Mouse (Mus musculus) cerebellum, adult 9-10 months (tissue): Measurements from ENCODE around the gene Casr.

ENCODE experiments used
- DNase-seq: peaks from one replicate; pipeline ENCODE4 v3.0.0; 2022

Gene Casr

DNA sequence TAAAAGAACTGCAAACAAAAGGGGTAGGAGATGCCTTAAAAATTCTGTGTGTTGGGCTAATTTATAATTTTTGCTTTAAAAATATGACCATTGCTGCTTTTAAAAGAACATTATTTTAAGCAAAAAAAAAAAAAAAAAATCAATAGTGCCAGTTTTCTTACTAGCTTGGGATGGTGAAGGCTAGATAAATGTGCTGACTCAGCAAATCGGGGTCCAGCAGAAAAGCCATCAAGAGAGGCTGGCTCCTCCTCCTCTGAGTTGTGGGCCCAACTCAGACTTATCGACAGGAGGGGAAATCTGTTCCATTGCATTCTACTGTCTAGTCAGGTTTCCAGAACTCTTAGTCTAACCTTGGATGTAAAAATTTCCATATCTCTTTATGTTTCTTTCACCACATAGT lies 45.6 kb downstream of the Casr start:
- DNase-seq, result no peak

DNA sequence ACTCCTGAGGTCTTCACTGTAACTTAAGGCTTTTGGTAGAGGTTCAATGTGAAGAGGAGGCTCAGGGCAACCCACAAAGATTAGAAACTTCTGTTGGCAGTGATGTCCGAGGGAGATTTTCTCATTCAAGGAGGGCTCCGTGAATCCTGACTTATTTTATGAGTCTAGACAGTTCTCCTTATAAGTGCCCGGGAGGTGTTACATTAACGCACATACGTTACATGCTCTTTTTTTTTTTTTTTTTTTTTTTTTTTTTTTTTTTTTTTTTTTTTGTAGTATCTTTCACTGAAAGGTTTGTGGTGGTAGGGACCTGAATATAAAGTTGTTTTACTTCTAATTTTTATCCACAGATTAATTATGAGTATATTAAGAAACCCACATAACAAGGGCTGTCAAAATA lies 54.6 kb downstream of the Casr start:
- no peak for DNase-seq

DNA sequence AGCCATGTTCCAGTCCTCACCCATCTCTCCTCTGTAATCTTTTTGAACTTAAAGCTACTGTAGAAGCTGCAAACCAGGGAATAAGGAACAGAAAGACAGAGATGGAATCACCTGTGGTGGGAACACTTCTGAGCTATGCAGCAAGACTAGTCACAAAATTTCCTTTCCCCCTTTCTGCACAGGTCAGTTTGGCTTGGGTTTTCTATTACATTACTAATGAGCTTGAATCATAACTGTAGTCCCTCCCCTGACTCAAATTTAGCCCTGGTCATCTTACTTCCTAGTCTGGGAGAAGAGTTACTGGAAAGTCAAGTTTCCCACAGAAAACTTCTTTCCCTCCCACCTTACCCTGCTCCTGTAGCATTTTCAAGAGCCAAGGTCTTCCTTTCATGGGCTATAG lies 55.1 kb downstream of the Casr start:
- no peak for DNase-seq

DNA sequence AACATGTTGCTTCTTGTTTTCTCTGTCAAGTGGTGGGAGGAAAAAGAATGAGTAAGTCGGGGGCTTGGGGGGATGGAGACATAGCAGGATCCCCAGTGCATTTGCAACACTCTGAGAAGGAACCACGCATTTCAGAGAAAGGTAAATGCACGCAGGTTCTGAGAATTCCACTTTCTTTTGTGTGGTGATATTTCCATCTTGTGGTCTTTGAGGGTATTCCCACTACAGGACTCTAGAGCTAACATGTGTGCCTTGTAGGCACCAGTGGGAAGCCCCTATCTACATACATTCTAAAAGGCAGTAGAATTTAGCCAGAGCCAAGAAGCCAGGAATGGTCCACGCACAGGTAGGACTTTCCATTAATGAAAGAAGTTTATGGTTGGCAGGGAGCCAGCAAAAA lies 56.0 kb downstream of the Casr start:
- no peak for DNase-seq

GRCm38 (mm10) chr16:36505134-36505533 lies 56.8 kb downstream of the Casr start:
- DNase-seq, result no peak

GRCm38 (mm10) chr16:36502286-36502685 lies 59.7 kb downstream of the Casr start:
- DNase-seq, result no peak

GRCm38 (mm10) chr16:36492420-36492819 lies 69.5 kb downstream of the Casr start:
- no peak for DNase-seq

- no peak for DNase-seq
Observed at GRCm38 (mm10) chr16:36476866-36477265, 85.1 kb downstream of the Casr start.

GRCm38 (mm10) chr16:36475530-36475929 lies 86.4 kb downstream of the Casr start:
- no peak for DNase-seq

GRCm38 (mm10) chr16:36474849-36475248 lies 87.1 kb downstream of the Casr start:
- no peak for DNase-seq

GRCm38 (mm10) chr16:36473217-36474216 lies 88.4 kb downstream of the Casr start:
- peak; percentile 13 for DNase-seq

DNA sequence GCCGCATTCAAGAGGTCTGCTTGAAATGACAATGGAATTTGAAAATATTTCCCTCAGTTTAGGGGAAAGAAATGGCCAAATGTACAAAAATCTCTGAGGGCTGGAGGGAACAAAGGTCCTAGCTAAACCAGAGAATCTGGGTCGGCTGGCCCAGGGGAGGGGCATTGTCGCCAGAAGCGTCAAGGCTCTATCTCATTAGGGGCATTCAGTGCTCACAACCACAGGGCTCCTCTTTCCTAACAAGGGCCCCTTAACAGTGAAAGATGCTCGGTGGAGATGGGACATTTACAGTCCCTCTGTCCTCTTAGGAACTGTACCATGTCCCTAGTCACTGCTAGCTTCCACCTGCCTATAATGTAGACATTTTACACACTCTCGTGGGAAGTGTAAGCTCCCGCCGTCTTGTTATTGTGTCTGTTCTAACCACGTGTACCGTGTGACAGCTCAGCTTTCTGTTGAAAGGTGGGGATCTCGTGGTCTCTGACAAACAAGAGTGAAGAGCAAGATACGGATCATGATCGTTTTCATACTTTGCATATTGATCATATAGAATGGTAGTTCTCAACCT lies 90.8 kb downstream of the Casr start:
- no peak for DNase-seq

GRCm38 (mm10) chr16:36469955-36470478 lies 91.9 kb downstream of the Casr start:
- DNase-seq, result no peak

GRCm38 (mm10) chr16:36469367-36469766 lies 92.6 kb downstream of the Casr start:
- DNase-seq, result no peak

- DNase-seq, result no peak
Observed at GRCm38 (mm10) chr16:36468862-36469261, 93.1 kb downstream of the Casr start.

DNA sequence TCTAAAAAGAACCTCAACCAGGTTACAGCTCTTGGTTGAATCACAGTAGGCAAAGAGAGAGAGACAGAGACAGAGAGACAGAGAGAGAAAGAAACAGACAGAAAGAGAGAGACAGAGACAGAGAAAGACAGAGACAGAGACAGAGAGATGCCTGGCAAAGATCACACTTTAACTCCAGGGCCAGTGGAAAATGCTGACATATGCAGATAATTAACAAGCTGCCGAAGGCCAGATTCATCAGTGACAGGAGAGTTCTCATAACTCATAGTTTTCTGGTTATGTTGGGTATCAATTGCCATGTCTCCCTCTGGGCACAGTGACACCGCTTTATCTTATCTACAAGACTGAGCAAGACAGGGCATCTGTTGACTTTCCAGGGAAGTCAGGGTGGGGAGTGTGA lies 94.0 kb downstream of the Casr start:
- DNase-seq, result no peak

GRCm38 (mm10) chr16:36465436-36465835 lies 96.5 kb downstream of the Casr start:
- DNase-seq, result no peak

DNA sequence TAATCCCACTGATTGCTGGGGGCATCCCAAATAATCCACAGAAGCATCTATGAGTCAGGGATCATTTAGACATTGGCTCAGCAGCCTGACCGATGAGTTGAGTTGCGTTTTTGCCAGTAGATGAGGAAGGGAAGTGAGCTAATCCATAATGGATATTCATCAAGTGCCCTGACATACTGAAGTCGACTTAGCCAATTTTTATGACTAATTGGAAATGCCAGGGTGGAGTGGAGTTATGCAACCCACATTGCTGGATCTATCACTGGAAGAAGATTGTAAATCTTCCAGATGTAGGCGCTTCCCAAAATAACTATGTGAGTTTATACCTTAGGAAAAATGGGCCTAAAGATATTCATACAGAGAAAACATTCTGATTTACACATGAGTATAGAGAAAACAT lies 97.9 kb downstream of the Casr start:
- no peak for DNase-seq

- DNase-seq, result no peak
Observed at GRCm38 (mm10) chr16:36460426-36460825, 101.5 kb downstream of the Casr start.

DNA sequence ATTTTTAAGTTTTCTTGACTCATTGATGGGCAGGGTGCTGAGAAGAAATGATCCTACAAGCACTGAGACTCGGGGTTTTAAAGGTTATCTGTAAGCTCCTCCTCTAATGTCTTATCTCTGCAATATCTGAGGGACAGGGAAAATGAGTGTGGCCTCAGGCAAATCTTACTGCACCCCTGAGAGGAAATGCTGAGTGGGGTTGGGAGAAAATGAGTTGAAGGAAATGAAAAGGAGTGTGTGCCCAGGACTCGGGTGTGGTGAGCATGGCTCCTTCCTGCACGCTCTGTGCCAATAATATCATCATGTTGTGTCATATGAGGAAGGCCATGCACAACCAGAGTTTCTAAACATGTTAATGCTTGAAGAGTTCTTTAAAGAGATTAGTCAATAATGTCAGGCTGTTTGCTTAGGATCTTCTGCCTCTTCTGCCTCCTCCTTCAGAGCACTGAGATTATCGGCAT lies 106.6 kb downstream of the Casr start, which contains the start of gene Stfa3:
TSS of gene Stfa3 (minus strand) at position 51 of the 461 bp plus-strand sequence.
- no peak for DNase-seq
